Mouse (Mus musculus) olfactory bulb, adult 2 months (tissue): Measurements from ENCODE around the gene Prg2. TPM values are rescaled to one million over a fixed set of nuclear protein-coding genes. Genes with fewer than 3 reads are reported as not detected.

ENCODE experiments used
- H3K27ac ChIP-seq: fragments of 200-500 bp; 2 replicates; pipeline ENCODE4 v1.5.1; 2012; ENCODE audit warnings: low read depth, low read length; ENCODE audit not compliant: insufficient read depth
- H3K4me1 ChIP-seq: fragments of 200-500 bp; 2 replicates; pipeline ENCODE4 v1.6.1; 2012; ENCODE audit warnings: low read length; ENCODE audit not compliant: control insufficient read depth, insufficient read depth
- H3K4me3 ChIP-seq: fragments of 200-500 bp; 2 replicates; pipeline ENCODE4 v1.5.1; 2012; ENCODE audit warnings: mild to moderate bottlenecking, low read depth, low read length, moderate library complexity; ENCODE audit not compliant: insufficient read depth
- CTCF ChIP-seq: fragments of 200-500 bp; IDR thresholded peaks from 2 replicates; pipeline ENCODE4 v1.5.1; 2012; ENCODE audit warnings: low read depth, mild to moderate bottlenecking, low read length, moderate library complexity; ENCODE audit not compliant: insufficient read depth
- POLR2A ChIP-seq: fragments of 200-500 bp; IDR thresholded peaks from 2 replicates; pipeline ENCODE4 v1.6.1; 2012; ENCODE audit warnings: mild to moderate bottlenecking, low read depth, low read length, moderate library complexity; ENCODE audit not compliant: insufficient read depth
- WGBS: fragments of 180-500 bp; shearing (Covaris S2); methylation state at CpG from one replicate; pipeline ENCODE4 v1.1.7; 2018; 5-methylcytosine and 5-hydroxymethylcytosine counted together
- polyA plus RNA-seq: library from polyadenylated mRNA; stranded (reverse); fragments of >200 nt; gene quantifications from 2 replicates; pipeline ENCODE4 v1.2.4, GENCODE M21; 2012; ENCODE audit warnings: low replicate concordance; ENCODE audit not compliant: missing spikeins, insufficient read depth, insufficient read length

The Prg2 gene
- polyA plus RNA-seq, 1 experiment: not detected

DNA sequence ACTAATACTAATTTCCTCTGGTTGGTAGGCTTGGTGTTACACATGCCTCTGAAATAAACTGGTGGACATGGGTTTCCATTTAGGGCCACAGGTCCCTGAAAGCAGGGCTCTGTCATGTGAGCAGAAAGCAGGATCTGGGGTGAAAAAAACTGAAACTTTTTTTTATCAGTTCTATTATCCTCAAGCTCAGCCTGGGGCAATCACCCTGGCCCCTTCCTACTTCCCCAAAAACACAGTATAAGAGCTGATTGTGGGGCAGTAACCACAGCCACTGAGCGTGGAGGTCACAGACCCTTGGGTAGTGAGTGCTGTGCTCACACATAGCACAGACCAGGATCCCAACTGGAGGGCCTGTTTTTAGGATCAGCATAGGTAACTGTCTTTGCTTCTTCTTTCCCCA lies 7.7 kb downstream of the Prg2 start, which contains the start of gene Prg3:
TSS of gene Prg3 (plus strand) at position 286 of the 400 bp plus-strand sequence.
- no peak within 1 kb of the TSS for H3K4me3 ChIP-seq
- no peaks in the 10 kb centered on the region for H3K4me1 ChIP-seq
- TF ChIP-seq POLR2A (no peak), CTCF (no peak)
- 76% methylated on average over 1 of the region's 1 CpGs for WGBS
- no peak within 1 kb of the TSS for H3K27ac ChIP-seq

DNA sequence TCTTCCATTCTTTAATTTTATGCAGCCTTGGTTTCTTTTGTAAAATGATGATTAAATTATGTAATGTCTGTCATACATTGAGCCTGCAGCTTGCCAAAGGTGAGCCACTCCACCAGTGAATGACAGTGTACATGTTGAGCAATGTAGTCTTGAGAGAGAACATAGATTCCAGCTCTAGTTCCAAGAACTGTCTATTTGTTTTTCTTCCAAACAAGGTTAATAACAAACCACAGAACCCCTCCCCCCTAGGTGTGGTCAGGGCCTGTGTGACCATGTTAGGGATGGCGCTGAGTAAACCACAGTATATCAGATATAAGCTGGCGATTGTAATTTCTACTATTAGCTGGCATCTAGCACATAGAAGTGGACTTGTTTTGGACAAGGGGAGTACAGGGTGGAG lies 16.1 kb downstream of the Prg2 start:
- Histone ChIP-seq H3K27ac (no peak overlapping the region), H3K4me3 (no peak overlapping the region), H3K4me1 (no peaks in the 10 kb centered on the region)
- 96% methylated on average over 2 of the region's 2 CpGs for WGBS
- no peak for TF ChIP-seq POLR2A
- TF ChIP-seq CTCF: no peak

DNA sequence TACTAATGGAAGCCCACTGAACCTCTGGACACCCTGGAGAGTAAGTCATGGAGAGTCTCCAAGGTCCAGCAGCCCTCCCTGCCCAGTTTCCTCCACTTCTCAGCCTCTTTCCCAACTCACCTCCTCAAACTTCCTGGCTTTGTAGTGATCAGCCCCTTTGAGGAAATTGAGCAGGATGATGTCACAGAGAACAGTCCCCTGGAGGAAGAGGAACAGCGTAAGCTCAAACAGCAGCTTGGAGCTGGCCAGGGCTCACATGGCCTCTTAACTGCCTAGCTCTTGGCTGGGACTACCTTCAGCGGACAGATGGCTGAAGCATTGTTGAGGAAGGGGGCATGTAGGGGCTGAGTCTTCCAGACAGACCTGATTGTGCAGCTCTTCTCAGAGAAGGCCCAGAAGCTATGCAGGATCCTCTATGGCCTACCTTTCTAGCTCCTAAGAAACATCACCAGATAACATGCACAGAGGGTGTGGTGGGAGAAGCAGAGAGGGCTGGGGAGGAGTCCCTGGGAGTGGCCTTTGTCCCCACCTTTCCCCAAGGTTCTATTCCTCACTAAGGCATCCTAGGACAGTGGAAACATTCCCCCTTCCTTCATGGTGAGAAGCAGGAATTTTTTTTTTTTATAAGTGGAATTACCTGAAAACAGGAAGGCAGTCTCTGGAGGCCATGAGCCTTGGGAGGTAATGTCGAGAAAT lies 19.4 kb downstream of the Prg2 start:
- 84% methylated on average over 3 of the region's 3 CpGs for WGBS
- no peaks in the 10 kb centered on the region for H3K4me1 ChIP-seq
- TF ChIP-seq POLR2A (no peak), CTCF (no peak)
- no peak overlapping the region for H3K4me3 ChIP-seq
- no peak overlapping the region for H3K27ac ChIP-seq

DNA sequence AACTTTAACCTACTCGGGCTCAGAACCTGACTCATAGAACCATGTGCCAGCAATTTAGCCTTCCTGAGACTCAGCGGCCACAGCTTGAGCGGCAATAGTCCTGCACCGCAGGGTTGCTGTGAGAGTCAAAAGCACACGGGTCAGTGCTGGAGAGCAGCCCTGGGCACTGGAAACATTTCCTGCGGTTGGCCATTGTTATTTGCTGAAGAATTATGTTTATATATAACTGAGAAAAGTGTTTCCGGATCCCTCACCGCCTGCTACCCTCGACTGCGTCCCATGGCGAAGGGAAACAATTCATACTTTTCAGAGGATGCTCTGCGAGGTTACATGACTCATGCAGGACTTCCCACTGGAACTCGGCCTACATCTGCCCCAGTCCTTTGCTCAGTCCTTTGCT lies 21.2 kb downstream of the Prg2 start:
- no peak for TF ChIP-seq CTCF
- no peak for TF ChIP-seq POLR2A
- no peak overlapping the region for H3K27ac ChIP-seq
- no peaks in the 10 kb centered on the region for H3K4me1 ChIP-seq
- 62% methylated on average over 13 of the region's 13 CpGs for WGBS
- H3K4me3 ChIP-seq: no peak overlapping the region

DNA sequence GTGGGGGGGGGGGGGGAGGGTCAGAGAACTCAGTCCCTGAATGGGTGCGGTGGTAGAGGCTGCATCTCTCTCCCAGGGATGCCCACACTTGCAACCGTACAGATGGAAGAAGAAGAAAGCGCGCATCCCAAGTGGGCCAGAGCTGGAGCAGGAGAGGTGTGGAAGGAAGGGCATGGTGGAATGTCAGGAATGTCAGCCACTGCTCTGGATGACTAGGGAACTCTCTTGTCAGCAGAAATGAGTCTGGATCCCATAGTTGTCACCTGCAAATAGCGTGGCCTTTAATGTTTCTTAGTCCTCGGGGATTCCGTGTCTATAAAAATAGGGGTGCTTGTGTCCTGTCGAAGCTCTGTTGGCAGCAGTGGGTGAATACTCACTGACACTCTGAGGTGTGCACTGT lies 22.3 kb downstream of the Prg2 start:
- Histone ChIP-seq H3K4me1 (no peaks in the 10 kb centered on the region), H3K27ac (no peak overlapping the region), H3K4me3 (no peak overlapping the region)
- no peak for TF ChIP-seq CTCF
- TF ChIP-seq POLR2A: no peak
- 90% methylated on average over 8 of the region's 8 CpGs for WGBS

DNA sequence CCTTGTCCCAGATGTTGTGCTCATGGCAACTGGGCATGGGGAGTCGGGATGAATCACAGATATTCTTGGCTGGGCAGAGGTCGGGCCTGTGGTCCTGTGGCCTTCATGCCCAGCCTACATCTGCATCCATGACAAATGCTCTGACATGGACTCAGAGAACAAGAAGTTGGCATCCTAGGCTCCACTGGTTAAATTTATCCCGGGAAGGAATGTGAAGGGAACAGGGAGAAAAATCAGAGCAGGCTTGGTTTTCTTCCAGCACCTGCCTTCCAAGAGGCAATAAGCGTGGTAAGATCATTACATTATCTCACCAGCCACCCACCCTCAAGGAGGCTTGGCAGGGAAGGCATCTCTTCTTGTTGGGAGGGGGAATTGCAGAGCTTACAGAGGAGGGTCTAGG lies 24.1 kb downstream of the Prg2 start:
- WGBS: 76% methylated on average over 4 of the region's 4 CpGs
- Histone ChIP-seq H3K27ac (no peak overlapping the region), H3K4me3 (no peak overlapping the region), H3K4me1 (no peaks in the 10 kb centered on the region)
- TF ChIP-seq CTCF: no peak
- no peak for TF ChIP-seq POLR2A

DNA sequence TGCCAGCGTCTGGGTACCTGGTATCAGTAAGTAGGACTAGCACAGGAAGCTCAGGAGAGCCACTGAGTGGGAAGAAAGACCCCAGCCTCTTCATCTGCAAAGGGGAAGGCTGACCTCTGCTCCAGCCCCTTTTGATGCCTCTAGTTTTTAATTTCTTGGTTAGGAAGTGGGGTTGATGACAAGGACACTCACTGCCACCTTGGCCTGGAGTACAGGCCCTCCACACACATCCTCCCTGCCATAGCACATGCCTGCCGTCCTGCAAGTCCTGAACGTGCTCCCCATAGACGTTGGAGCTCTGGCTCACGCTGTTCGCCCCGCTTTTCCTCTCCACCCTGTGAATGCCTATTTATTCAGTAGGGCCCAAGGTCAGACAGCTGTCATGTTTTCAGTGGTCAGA lies 26.3 kb downstream of the Prg2 start:
- no peak overlapping the region for H3K27ac ChIP-seq
- 82% methylated on average over 7 of the region's 7 CpGs for WGBS
- TF ChIP-seq CTCF (no peak), POLR2A (no peak)
- H3K4me1 ChIP-seq: no peaks in the 10 kb centered on the region
- no peak overlapping the region for H3K4me3 ChIP-seq

DNA sequence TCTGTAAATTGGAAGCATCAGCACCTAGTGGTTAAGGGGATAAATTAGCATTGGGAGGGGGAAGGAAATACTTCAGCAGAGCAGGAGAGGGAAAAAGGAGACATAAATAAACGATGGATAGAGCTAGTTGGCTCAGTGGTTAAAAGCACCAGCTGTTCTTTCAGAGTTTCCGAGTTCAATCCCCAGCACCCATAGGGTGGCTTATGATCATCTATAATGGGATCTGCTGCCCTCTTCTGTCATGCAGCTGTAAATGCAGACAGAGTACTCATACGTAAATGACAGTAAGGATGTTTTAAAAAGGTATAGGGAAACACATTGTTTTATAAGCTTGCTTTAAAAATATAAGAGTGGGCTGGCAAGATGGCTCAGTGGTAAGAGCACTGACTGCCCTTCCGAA lies 27.5 kb downstream of the Prg2 start:
- TF ChIP-seq CTCF: no peak
- no peak for TF ChIP-seq POLR2A
- 23% methylated on average over 4 of the region's 4 CpGs for WGBS

DNA sequence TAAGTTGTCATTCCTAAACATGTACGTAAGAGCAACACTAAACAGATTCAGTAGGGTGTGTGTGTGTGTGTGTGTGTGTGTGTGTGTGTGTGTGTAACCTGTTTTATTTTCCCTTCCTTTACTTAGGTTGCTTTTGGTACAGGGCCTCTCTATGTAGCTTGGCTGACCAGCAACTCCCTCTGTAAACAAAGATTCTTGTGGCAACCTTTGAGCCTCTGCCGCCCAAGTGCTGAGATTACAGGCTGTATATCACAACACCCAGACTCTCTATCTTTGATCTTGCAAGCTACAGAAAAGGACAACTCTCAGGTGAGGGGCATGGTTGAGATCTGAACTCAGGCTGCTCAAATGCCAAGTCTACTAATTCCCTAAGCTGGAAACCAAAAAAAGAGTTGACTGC lies 29.0 kb downstream of the Prg2 start:
- Histone ChIP-seq H3K27ac (no peak overlapping the region), H3K4me1 (no peaks in the 10 kb centered on the region), H3K4me3 (no peak overlapping the region)
- TF ChIP-seq CTCF: no peak
- no peak for TF ChIP-seq POLR2A
- 97% methylated on average over 2 of the region's 2 CpGs for WGBS

More for the DNA sequence above, 27.5 kb downstream of the Prg2 start:
- H3K4me1 ChIP-seq: no peaks in the 10 kb centered on the region
- no peak overlapping the region for H3K4me3 ChIP-seq
- H3K27ac ChIP-seq: no peak overlapping the region

DNA sequence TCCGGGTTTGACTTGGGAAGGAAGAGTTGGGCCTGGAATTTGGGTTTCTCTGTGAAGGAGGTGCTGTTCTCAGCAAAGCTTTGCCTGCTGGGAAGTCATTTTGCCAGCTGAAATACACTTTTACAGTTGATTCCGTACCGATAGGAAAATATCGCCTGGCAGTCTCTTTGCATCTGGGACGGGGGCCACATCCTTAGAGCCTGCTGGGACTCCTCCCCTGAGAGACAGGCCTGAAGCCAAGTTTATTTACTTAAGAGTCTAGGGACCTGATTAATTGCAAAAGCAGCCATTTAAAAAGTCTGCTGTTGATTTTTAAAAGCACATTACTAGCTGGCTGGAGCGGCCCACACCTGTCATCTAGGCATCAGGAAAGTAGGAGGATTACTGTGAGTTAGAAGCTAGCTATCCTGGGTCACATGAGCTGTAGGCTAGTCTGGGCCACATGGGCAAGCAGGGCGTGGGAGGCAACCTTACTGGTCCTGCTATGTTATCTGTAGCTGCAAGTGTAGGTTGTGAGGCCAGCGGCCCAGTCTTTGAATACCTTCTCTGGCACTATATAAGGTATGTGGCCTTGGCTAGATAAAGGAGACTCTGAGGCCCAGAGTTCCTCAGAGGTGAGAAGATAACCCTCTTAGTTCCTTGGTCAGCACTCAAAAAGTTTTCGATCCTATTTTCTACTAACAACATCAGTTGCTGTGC lies 31.8 kb downstream of the Prg2 start:
- TF ChIP-seq POLR2A (no peak), CTCF (no peak)
- WGBS: 54% methylated on average over 9 of the region's 9 CpGs
- no peak overlapping the region for H3K4me3 ChIP-seq
- H3K27ac ChIP-seq: no peak overlapping the region
- no peaks in the 10 kb centered on the region for H3K4me1 ChIP-seq
